Mouse (Mus musculus): ENCODE data around the gene Olfr535. TPM values are rescaled to one million over a fixed set of nuclear protein-coding genes. Genes with fewer than 3 reads are reported as not detected.
"Not testable (repeated sequence)": the region's sequence is repeated elsewhere in the genome, so short reads cannot be mapped to it uniquely, and the experiment has no call there.

The Olfr535 gene
- total RNA-seq (2021) (not detected), polyA plus RNA-seq (2012; rRNA removed) (not detected in 2 replicates)
- long read RNA-seq: 0 reads

- no peak for DNase-seq
- Histone ChIP-seq H3K4me3 (no peak within 1 kb of the TSS), H3K36me3 (ENCODE audit: control insufficient read depth, insufficient read depth, low read length) (no peaks in the 10 kb centered on the region), H3K9ac (ENCODE audit: low read depth, low read length) (no peak within 1 kb of the TSS), H3K27ac (no peak within 1 kb of the TSS), H3K4me1 (ENCODE audit: control insufficient read depth, insufficient read depth, low read length) (no peaks in the 10 kb centered on the region), H3K79me2 (replicated peaks; ENCODE audit: control insufficient read depth, insufficient read depth, low read length) (no peaks in the 10 kb centered on the region), H3K27me3 (ENCODE audit: control insufficient read depth, insufficient read depth, low read length) (no peaks in the 10 kb centered on the region)
- TF ChIP-seq POLR2A (IDR thresholded peaks at IDR 0.05; ENCODE audit: insufficient read depth, low read depth, low read length) (no peak), CTCF (IDR thresholded peaks at IDR 0.05) (no peak), EP300 (IDR thresholded peaks at IDR 0.05; ENCODE audit: insufficient read depth, low read depth, low read length) (no peak)
- WGBS: 66% methylated on average over 1 of the region's 1 CpGs
- intact Hi-C loops (cut with DNase I): no loop called here
Measured at GRCm38 (mm10) chr7:140483916-140484315, at the start of gene Olfr535. Gene Olfr535 (plus strand): TSS chr7:140484216.

GRCm38 (mm10) chr7:140443141-140443540 is 40.9 kb upstream of the Olfr535 start:
- H3K36me3 ChIP-seq (ENCODE audit: control insufficient read depth, insufficient read depth, low read length): no peaks in the 10 kb centered on the region
- no peak overlapping the region for H3K4me3 ChIP-seq
- WGBS: 66% methylated on average over 1 of the region's 1 CpGs
- no peaks in the 10 kb centered on the region for H3K27me3 ChIP-seq (ENCODE audit: control insufficient read depth, insufficient read depth, low read length)
- H3K79me2 ChIP-seq (replicated peaks; ENCODE audit: control insufficient read depth, insufficient read depth, low read length): no peaks in the 10 kb centered on the region
- intact Hi-C loops (cut with DNase I): no loop called here
- no peak overlapping the region for H3K27ac ChIP-seq
- no peak for TF ChIP-seq EP300 (IDR thresholded peaks at IDR 0.05; ENCODE audit: insufficient read depth, low read depth, low read length)
- no peak for TF ChIP-seq CTCF (IDR thresholded peaks at IDR 0.05)
- no peak for TF ChIP-seq POLR2A (IDR thresholded peaks at IDR 0.05; ENCODE audit: insufficient read depth, low read depth, low read length)
- no peak overlapping the region for H3K9ac ChIP-seq (ENCODE audit: low read depth, low read length)
- DNase-seq: no peak
- H3K4me1 ChIP-seq (ENCODE audit: control insufficient read depth, insufficient read depth, low read length): no peaks in the 10 kb centered on the region

GRCm38 (mm10) chr7:140463070-140463469 is 20.9 kb upstream of the Olfr535 start, which contains the start of gene Olfr533:
Gene Olfr533 (plus strand): TSS chr7:140463370.
- H3K27me3 ChIP-seq (ENCODE audit: control insufficient read depth, insufficient read depth, low read length); H3K9ac ChIP-seq (ENCODE audit: low read depth, low read length); H3K4me3 ChIP-seq; DNase-seq; H3K27ac ChIP-seq; H3K4me1 ChIP-seq (ENCODE audit: control insufficient read depth, insufficient read depth, low read length); H3K79me2 ChIP-seq (replicated peaks; ENCODE audit: control insufficient read depth, insufficient read depth, low read length); H3K36me3 ChIP-seq (ENCODE audit: control insufficient read depth, insufficient read depth, low read length); intact Hi-C loops (cut with DNase I): not testable (repeated sequence)
- WGBS: no CpG with 5 or more reads among the region's 1 CpGs

GRCm38 (mm10) chr7:140477886-140478285 is 6.1 kb upstream of the Olfr535 start:
- DNase-seq: no peak
- no peak overlapping the region for H3K27ac ChIP-seq
- H3K4me1 ChIP-seq (ENCODE audit: control insufficient read depth, insufficient read depth, low read length): no peaks in the 10 kb centered on the region
- intact Hi-C loops (cut with DNase I): no loop called here
- H3K36me3 ChIP-seq (ENCODE audit: control insufficient read depth, insufficient read depth, low read length): no peaks in the 10 kb centered on the region
- no peaks in the 10 kb centered on the region for H3K27me3 ChIP-seq (ENCODE audit: control insufficient read depth, insufficient read depth, low read length)
- 44% methylated on average over 1 of the region's 1 CpGs for WGBS
- TF ChIP-seq EP300 (IDR thresholded peaks at IDR 0.05; ENCODE audit: insufficient read depth, low read depth, low read length) (no peak), CTCF (IDR thresholded peaks at IDR 0.05) (no peak), POLR2A (IDR thresholded peaks at IDR 0.05; ENCODE audit: insufficient read depth, low read depth, low read length) (no peak)
- no peak overlapping the region for H3K9ac ChIP-seq (ENCODE audit: low read depth, low read length)
- H3K4me3 ChIP-seq: no peak overlapping the region
- H3K79me2 ChIP-seq (replicated peaks; ENCODE audit: control insufficient read depth, insufficient read depth, low read length): no peaks in the 10 kb centered on the region

GRCm38 (mm10) chr7:140478733-140479132 is 5.3 kb upstream of the Olfr535 start:
- intact Hi-C loops (cut with DNase I): no loop called here
- Histone ChIP-seq H3K79me2 (replicated peaks; ENCODE audit: control insufficient read depth, insufficient read depth, low read length) (no peaks in the 10 kb centered on the region), H3K27ac (no peak overlapping the region), H3K4me3 (no peak overlapping the region), H3K4me1 (ENCODE audit: control insufficient read depth, insufficient read depth, low read length) (no peaks in the 10 kb centered on the region), H3K36me3 (ENCODE audit: control insufficient read depth, insufficient read depth, low read length) (no peaks in the 10 kb centered on the region), H3K27me3 (ENCODE audit: control insufficient read depth, insufficient read depth, low read length) (no peaks in the 10 kb centered on the region), H3K9ac (ENCODE audit: low read depth, low read length) (no peak overlapping the region)
- 84% methylated on average over 1 of the region's 1 CpGs for WGBS
- no peak for TF ChIP-seq EP300 (IDR thresholded peaks at IDR 0.05; ENCODE audit: insufficient read depth, low read depth, low read length)
- no peak for DNase-seq

- intact Hi-C loops (cut with DNase I): no loop called here
- no peak overlapping the region for H3K4me3 ChIP-seq
- WGBS: 60% methylated on average over 1 of the region's 1 CpGs
- TF ChIP-seq CTCF (IDR thresholded peaks at IDR 0.05): no peak
- TF ChIP-seq POLR2A (IDR thresholded peaks at IDR 0.05; ENCODE audit: insufficient read depth, low read depth, low read length): no peak
- no peak for TF ChIP-seq EP300 (IDR thresholded peaks at IDR 0.05; ENCODE audit: insufficient read depth, low read depth, low read length)
- no peak for DNase-seq
- no peak overlapping the region for H3K27ac ChIP-seq
- H3K79me2 ChIP-seq (replicated peaks; ENCODE audit: control insufficient read depth, insufficient read depth, low read length): no peaks in the 10 kb centered on the region
- H3K9ac ChIP-seq (ENCODE audit: low read depth, low read length): no peak overlapping the region
- no peaks in the 10 kb centered on the region for H3K4me1 ChIP-seq (ENCODE audit: control insufficient read depth, insufficient read depth, low read length)
- no peaks in the 10 kb centered on the region for H3K36me3 ChIP-seq (ENCODE audit: control insufficient read depth, insufficient read depth, low read length)
- no peaks in the 10 kb centered on the region for H3K27me3 ChIP-seq (ENCODE audit: control insufficient read depth, insufficient read depth, low read length)
Measured at GRCm38 (mm10) chr7:140488981-140489380, 5.0 kb downstream of the Olfr535 start.

Data from heart, adult 2 months (tissue).